22 mouse cellular contexts compared by ENCODE assay signal in the genomic region with DNA sequence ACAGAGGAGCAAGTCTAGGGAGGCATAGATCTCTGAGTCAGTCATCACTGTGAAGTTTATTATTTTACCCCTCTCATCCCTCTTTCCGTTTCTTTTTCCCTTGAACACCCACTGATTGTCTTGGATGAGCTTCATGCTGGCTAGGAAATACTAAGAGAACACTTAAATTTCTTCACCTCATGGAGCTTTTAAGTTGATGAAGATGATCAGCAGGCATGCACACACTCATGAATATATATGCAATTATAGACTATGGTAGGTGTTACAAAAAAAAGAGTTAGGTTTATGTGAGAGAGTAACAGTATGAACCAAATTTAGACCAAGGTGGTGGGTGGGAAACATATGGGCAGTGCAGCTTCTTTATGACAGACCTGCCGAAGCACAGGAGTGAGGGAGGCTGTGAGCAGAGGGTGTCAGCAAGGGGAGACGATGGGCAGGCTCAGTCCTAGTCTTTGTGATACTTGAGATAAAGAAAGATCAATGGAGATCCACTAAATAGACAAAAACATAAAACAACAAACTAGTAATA.
DNase-seq lines count a peak whose midpoint lies in the region; ATAC-seq and TF ChIP-seq lines count a peak whose summit lies in the region.
"Had no signal": no experiment of that assay in that cellular context is flagged by ENCODE, and none has a peak within 500 bp of the region (broad histone marks: within the 10 kb centered on the region; RNA-seq: fewer than 3 reads in every experiment).

No protein-coding gene starts in this region.

- H3K4me3 ChIP-seq in heart, embryonic 10.5 days: no peak overlapping the region
- H3K4me3 ChIP-seq in hindbrain, postnatal 0 days (ENCODE audit: low read length): no peak overlapping the region
- H3K4me3 ChIP-seq: embryonic facial prominence, embryonic 15.5 days; erythroblast, embryonic 14.5 days; forebrain, embryonic 10.5 days; heart, adult 2 months; heart, embryonic 12.5 days; hindbrain, embryonic 10.5 days had no signal

- no peak for TF ChIP-seq CTCF in hindbrain, postnatal 0 days (IDR thresholded peaks at IDR 0.05; ENCODE audit: low read depth)

- H3K36me3 ChIP-seq in heart, embryonic 10.5 days: no peaks in the 10 kb centered on the region
- H3K36me3 ChIP-seq in hindbrain, postnatal 0 days (ENCODE audit: insufficient read depth, low read length): no peaks in the 10 kb centered on the region
- H3K36me3 ChIP-seq: embryonic facial prominence, embryonic 15.5 days; forebrain, embryonic 10.5 days; heart, embryonic 12.5 days; hindbrain, embryonic 10.5 days had no signal

- peak; percentile 37 for DNase-seq in heart, adult 11 months
- DNase-seq in heart, embryonic 10.5 days (ENCODE audit: low spot score): no peak
- DNase-seq in right cerebral cortex, adult 2 months (ENCODE audit: low spot score in 2 of 2): peak; percentile 47 to 53
- DNase-seq in right cerebral cortex, postnatal 14 days: no peak
- DNase-seq in left cerebral cortex, postnatal 14 days (ENCODE audit: low spot score in 2 of 2): peak; percentile 28 to 39
- peak; percentile 87 for DNase-seq in telencephalon, adult 2 months (ENCODE audit: low read depth, low spot score)
- DNase-seq in hindbrain, postnatal 0 days (ENCODE audit: low spot score): no peak
- DNase-seq: adrenal gland, adult 2 months; adrenal gland, postnatal 36 days; cerebellum, adult 11 months; cerebellum, adult 8-10 months; cerebellum, postnatal 14 days; embryo, embryonic 11 days; gastrocnemius, postnatal 10 days; heart, adult 2 months had no signal

- H3K27me3 ChIP-seq in heart, embryonic 10.5 days (ENCODE audit: insufficient read depth, poor library complexity, severe bottlenecking): no peaks in the 10 kb centered on the region
- no peaks in the 10 kb centered on the region for H3K27me3 ChIP-seq in hindbrain, postnatal 0 days (ENCODE audit: insufficient read depth, low read length)
- H3K27me3 ChIP-seq: embryonic facial prominence, embryonic 15.5 days; heart, embryonic 12.5 days had no signal

- H3K4me1 ChIP-seq in heart, embryonic 10.5 days: 0 out of 2 replicates have a peak, but pooled peaks cover 5% of the 10 kb centered on the region
- H3K4me1 ChIP-seq in hindbrain, postnatal 0 days (ENCODE audit: insufficient read depth, low read length): no peaks in the 10 kb centered on the region
- H3K4me1 ChIP-seq: embryonic facial prominence, embryonic 15.5 days; hindbrain, embryonic 10.5 days had no signal

- H3K27ac ChIP-seq in heart, embryonic 10.5 days: no peak overlapping the region
- H3K27ac ChIP-seq in hindbrain, postnatal 0 days: no peak overlapping the region
- H3K27ac ChIP-seq: embryonic facial prominence, embryonic 15.5 days; forebrain, embryonic 10.5 days; heart, adult 2 months; hindbrain, embryonic 10.5 days; hindbrain, embryonic 14.5 days had no signal

- ATAC-seq in hindbrain, postnatal 0 days: no peak
- ATAC-seq: forebrain, embryonic 14.5 days had no signal

- H3K9ac ChIP-seq in hindbrain, postnatal 0 days (replicated peaks; ENCODE audit: low read length): no peak overlapping the region
- H3K9ac ChIP-seq: embryonic facial prominence, embryonic 15.5 days; heart, embryonic 12.5 days; hindbrain, embryonic 14.5 days had no signal

- H3K4me2 ChIP-seq in hindbrain, postnatal 0 days (ENCODE audit: low read depth, low read length): no peak overlapping the region
- H3K4me2 ChIP-seq: embryonic facial prominence, embryonic 15.5 days; heart, embryonic 12.5 days; hindbrain, embryonic 14.5 days had no signal

- no peaks in the 10 kb centered on the region for H3K9me3 ChIP-seq in heart, embryonic 10.5 days
- no peaks in the 10 kb centered on the region for H3K9me3 ChIP-seq in hindbrain, postnatal 0 days (ENCODE audit: low read length)
- H3K9me3 ChIP-seq: embryonic facial prominence, embryonic 15.5 days; forebrain, embryonic 10.5 days; heart, embryonic 12.5 days; hindbrain, embryonic 10.5 days had no signal

- intact Hi-C loops in left cerebral cortex, postnatal 14 days (cut with DNase I): no loop called here

- WGBS in heart, embryonic 10.5 days: 66% methylated on average over 3 of the region's 3 CpGs
- WGBS in hindbrain, postnatal 0 days: 72% methylated on average over 3 of the region's 3 CpGs

Comparison
In these comparisons a context has a peak if more than half of its experiments do, and no peak if none do; other contexts are left out.
1. DNase-seq: peak in heart, adult 11 months (single experiment), right cerebral cortex, adult 2 months (2 of 2), left cerebral cortex, postnatal 14 days (2 of 2) and telencephalon, adult 2 months (single experiment); none in heart, embryonic 10.5 days (single experiment), right cerebral cortex, postnatal 14 days (single experiment) and hindbrain, postnatal 0 days (single experiment).